Mouse (Mus musculus) myocyte (in vitro differentiated cells): ENCODE measurements around the gene Rnf11. TPM values are rescaled to one million over a fixed set of nuclear protein-coding genes. Genes with fewer than 3 reads are reported as not detected.

ENCODE experiments used
- H3K27me3 ChIP-seq: one replicate; pipeline ENCODE4 v1.6.1; 2011; ENCODE audit not compliant: control insufficient read depth, insufficient read depth, insufficient read length
- H3K36me3 ChIP-seq: one replicate; pipeline ENCODE4 v1.6.1; 2011; ENCODE audit not compliant: control insufficient read depth, insufficient read depth
- H3K4me2 ChIP-seq: one replicate; pipeline ENCODE4 v1.6.1; 2011; ENCODE audit warnings: low read depth, control low read depth
- H3K4me3 ChIP-seq: one replicate; pipeline ENCODE4 v1.5.1; 2011; ENCODE audit warnings: mild to moderate bottlenecking, control low read depth, moderate library complexity
- H3K79me2 ChIP-seq: one replicate; pipeline ENCODE4 v1.6.1; 2011; ENCODE audit not compliant: control insufficient read depth, insufficient read depth
- H3ac ChIP-seq: one replicate; pipeline ENCODE4 v1.6.1; 2011; ENCODE audit not compliant: control insufficient read depth, insufficient read length
- CEBPB ChIP-seq: IDR thresholded peaks from 2 replicates; pipeline ENCODE4 v1.6.1; 2011; ENCODE audit warnings: mild to moderate bottlenecking, moderate library complexity; ENCODE audit not compliant: poor library complexity, insufficient read depth, severe bottlenecking
- E2F4 ChIP-seq: IDR thresholded peaks from one replicate; pipeline ENCODE4 v1.6.1; 2011; ENCODE audit warnings: mild to moderate bottlenecking, control low read depth, moderate library complexity; ENCODE audit not compliant: insufficient read depth
- MAX ChIP-seq: IDR thresholded peaks from one replicate; pipeline ENCODE4 v1.6.1; 2011; ENCODE audit warnings: low read depth, mild to moderate bottlenecking, control low read depth
- MYOD1 ChIP-seq, 3 experiments: IDR thresholded peaks; one replicate each; pipeline ENCODE4 v1.6.1; 2011; ENCODE audit warnings: control low read depth in 2 of 3, low read depth in 2 of 3, mild to moderate bottlenecking in 2 of 3, moderate library complexity in 1 of 3; ENCODE audit not compliant: insufficient read length in 2 of 3, control insufficient read depth in 1 of 3
- MYOG ChIP-seq, 3 experiments: IDR thresholded peaks; one replicate each; pipeline ENCODE4 v1.6.1; 2011; ENCODE audit warnings: control low read depth in 2 of 3, low read depth in 2 of 3, mild to moderate bottlenecking in 2 of 3; ENCODE audit not compliant: insufficient read length in 2 of 3, control insufficient read depth in 1 of 3, insufficient read depth in 1 of 3
- POLR2A ChIP-seq: IDR thresholded peaks from one replicate; pipeline ENCODE4 v1.6.1; 2011; ENCODE audit warnings: low read depth, mild to moderate bottlenecking, control low read depth, moderate library complexity; ENCODE audit not compliant: insufficient read length
- POLR2AphosphoS2 ChIP-seq: IDR thresholded peaks from one replicate; pipeline ENCODE4 v1.6.1; 2011; ENCODE audit warnings: low read depth, control low read depth; ENCODE audit not compliant: insufficient read length
- REST ChIP-seq: IDR thresholded peaks from one replicate; pipeline ENCODE4 v1.6.1; 2011; ENCODE audit warnings: mild to moderate bottlenecking, control low read depth, moderate library complexity; ENCODE audit not compliant: insufficient read depth, insufficient read length
- SRF ChIP-seq: IDR thresholded peaks from one replicate; pipeline ENCODE4 v1.6.1; 2011; ENCODE audit warnings: low read depth; ENCODE audit not compliant: control insufficient read depth, insufficient read length
- TCF12 ChIP-seq: IDR thresholded peaks from one replicate; pipeline ENCODE4 v1.6.1; 2011; ENCODE audit warnings: mild to moderate bottlenecking, control low read depth; ENCODE audit not compliant: poor library complexity, insufficient read depth, severe bottlenecking
- TCF3 ChIP-seq: IDR thresholded peaks from one replicate; pipeline ENCODE4 v1.6.1; 2011; ENCODE audit warnings: low read depth, control low read depth; ENCODE audit not compliant: insufficient read length
- USF1 ChIP-seq: IDR thresholded peaks from one replicate; pipeline ENCODE4 v1.6.1; 2011; ENCODE audit warnings: low read depth, mild to moderate bottlenecking, control low read depth, moderate library complexity
- polyA plus RNA-seq: library from polyadenylated mRNA; unstranded; fragments of >200 nt; fragmentation: generic; extraction: Trizol; gene quantifications from one replicate; pipeline ENCODE4 v1.2.1, GENCODE M21; 2012; ENCODE audit warnings: missing spikeins

Gene Rnf11
- polyA plus RNA-seq, 1 experiment = 127 TPM

- Histone ChIP-seq H3K79me2 (peaks cover 9% of the 10 kb centered on the region), H3K4me3 (no peak overlapping the region), H3K4me2 (no peak overlapping the region), H3K36me3 (peaks cover 46% of the 10 kb centered on the region), H3ac (no peak overlapping the region), H3K27me3 (no peaks in the 10 kb centered on the region)
- TF ChIP-seq REST = no peak
- TF ChIP-seq SRF = no peak
- no peak for TF ChIP-seq TCF3
- no peak for TF ChIP-seq E2F4
- TF ChIP-seq TCF12 = no peak
- TF ChIP-seq POLR2AphosphoS2 = no peak
- no peak for TF ChIP-seq USF1
- TF ChIP-seq MYOD1 (IDR thresholded peaks at IDR 0.05; ENCODE audit: control insufficient read depth in 1 of 3, insufficient read length in 2 of 3, low read depth in 2 of 3) = no peak
- TF ChIP-seq MYOG (IDR thresholded peaks at IDR 0.05; ENCODE audit: control insufficient read depth in 1 of 3, insufficient read depth in 1 of 3, insufficient read length in 2 of 3, low read depth in 2 of 3) = no peak
- TF ChIP-seq MAX = no peak
- no peak for TF ChIP-seq CEBPB
- TF ChIP-seq POLR2A = no peak
Measured at GRCm38 (mm10) chr4:109445956-109446355, 38.6 kb downstream of the Rnf11 start.

GRCm38 (mm10) chr4:109445397-109445796, 39.1 kb downstream of the Rnf11 start:
- no peak overlapping the region for H3K4me3 ChIP-seq
- H3K4me2 ChIP-seq = peak overlapping the region; percentile 12

GRCm38 (mm10) chr4:109444951-109445350, 39.6 kb downstream of the Rnf11 start:
- peaks cover 9% of the 10 kb centered on the region for H3K79me2 ChIP-seq
- TF ChIP-seq USF1 (peak; percentile 19), POLR2A (no peak), MYOD1 (IDR thresholded peaks at IDR 0.05; ENCODE audit: control insufficient read depth in 1 of 3, insufficient read length in 2 of 3, low read depth in 2 of 3) (peak in 1 of 3 experiments; percentile 1), MYOG (IDR thresholded peaks at IDR 0.05; ENCODE audit: control insufficient read depth in 1 of 3, insufficient read depth in 1 of 3, insufficient read length in 2 of 3, low read depth in 2 of 3) (no peak), MAX (no peak), E2F4 (no peak), TCF3 (no peak), REST (no peak), POLR2AphosphoS2 (no peak)
- no peak overlapping the region for H3K4me3 ChIP-seq
- H3ac ChIP-seq = no peak overlapping the region
- peaks cover 39% of the 10 kb centered on the region for H3K36me3 ChIP-seq
- H3K4me2 ChIP-seq = peak overlapping the region; percentile 12
- no peaks in the 10 kb centered on the region for H3K27me3 ChIP-seq

More at GRCm38 (mm10) chr4:109445397-109445796, 39.1 kb downstream of the Rnf11 start:
- peaks cover 9% of the 10 kb centered on the region for H3K79me2 ChIP-seq
- TF ChIP-seq CEBPB = no peak
- peak in 1 of 3 experiments; percentile 28 for TF ChIP-seq MYOD1 (IDR thresholded peaks at IDR 0.05; ENCODE audit: control insufficient read depth in 1 of 3, insufficient read length in 2 of 3, low read depth in 2 of 3)
- TF ChIP-seq REST = no peak
- peak in 1 of 3 experiments; percentile 39 for TF ChIP-seq MYOG (IDR thresholded peaks at IDR 0.05; ENCODE audit: control insufficient read depth in 1 of 3, insufficient read depth in 1 of 3, insufficient read length in 2 of 3, low read depth in 2 of 3)
- TF ChIP-seq USF1 = no peak
- no peak overlapping the region for H3ac ChIP-seq
- no peaks in the 10 kb centered on the region for H3K27me3 ChIP-seq
- H3K36me3 ChIP-seq = peaks cover 43% of the 10 kb centered on the region

GRCm38 (mm10) chr4:109444471-109444870, 40.1 kb downstream of the Rnf11 start:
- peak overlapping the region; percentile 12 for H3K4me2 ChIP-seq
- H3K79me2 ChIP-seq = peaks cover 5% of the 10 kb centered on the region
- peaks cover 36% of the 10 kb centered on the region for H3K36me3 ChIP-seq
- no peak overlapping the region for H3K4me3 ChIP-seq
- TF ChIP-seq MYOG (IDR thresholded peaks at IDR 0.05; ENCODE audit: control insufficient read depth in 1 of 3, insufficient read depth in 1 of 3, insufficient read length in 2 of 3, low read depth in 2 of 3) (no peak), POLR2A (no peak), MYOD1 (IDR thresholded peaks at IDR 0.05; ENCODE audit: control insufficient read depth in 1 of 3, insufficient read length in 2 of 3, low read depth in 2 of 3) (no peak), USF1 (no peak), REST (no peak), SRF (no peak), MAX (no peak), CEBPB (no peak)
- no peaks in the 10 kb centered on the region for H3K27me3 ChIP-seq
- H3ac ChIP-seq = no peak overlapping the region

- Histone ChIP-seq H3K79me2 (peaks cover 2% of the 10 kb centered on the region), H3K4me3 (no peak overlapping the region), H3K36me3 (peaks cover 22% of the 10 kb centered on the region), H3K27me3 (no peaks in the 10 kb centered on the region), H3ac (no peak overlapping the region), H3K4me2 (no peak overlapping the region)
- no peak for TF ChIP-seq E2F4
- TF ChIP-seq CEBPB = no peak
Measured at GRCm38 (mm10) chr4:109442649-109443048, 41.9 kb downstream of the Rnf11 start.
